Comparison of ENCODE assay signal across 8 mouse cellular contexts in the genomic region with DNA sequence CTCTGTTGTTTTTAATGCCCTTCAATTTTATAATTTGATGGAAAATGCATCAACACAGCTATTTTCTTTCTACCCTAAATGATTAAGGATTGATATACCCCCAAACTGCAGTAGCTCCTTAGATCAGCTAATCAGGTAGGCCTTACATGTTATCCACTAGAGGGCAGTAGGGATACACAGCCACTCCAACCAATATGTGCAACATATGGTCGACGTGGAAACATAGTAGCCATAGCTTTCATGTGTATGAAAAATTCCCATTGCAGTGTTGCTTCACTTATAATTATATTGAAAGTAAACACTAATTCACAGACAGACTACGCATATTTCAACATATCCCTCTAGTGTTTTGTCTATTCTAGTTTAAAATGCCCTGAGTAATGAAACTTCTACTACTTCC.
A peak's percentile ranks its signal among the peaks of the same experiment; 100 is the strongest.
DNase-seq lines count a peak whose midpoint lies in the region; ATAC-seq and TF ChIP-seq lines count a peak whose summit lies in the region.
"Had no signal": no experiment of that assay in that cellular context is flagged by ENCODE, and none has a peak within 500 bp of the region (broad histone marks: within the 10 kb centered on the region; RNA-seq: fewer than 3 reads in every experiment).

No protein-coding gene starts in this region.

- no peak overlapping the region for H3K9ac ChIP-seq in liver, embryonic 14.5 days (replicated peaks)
- H3K9ac ChIP-seq in liver, embryonic 12.5 days: no peak overlapping the region
- H3K9ac ChIP-seq: stomach, embryonic 15.5 days had no signal

- H3K4me1 ChIP-seq in liver, embryonic 14.5 days (replicated peaks; ENCODE audit: control insufficient read depth in 2 of 2, insufficient read depth in 2 of 2, low read length in 1 of 2): no peaks in the 10 kb centered on the region
- no peaks in the 10 kb centered on the region for H3K4me1 ChIP-seq in liver, embryonic 12.5 days
- H3K4me1 ChIP-seq: stomach, embryonic 15.5 days had no signal

- H3K4me2 ChIP-seq in liver, embryonic 14.5 days (ENCODE audit: low read depth): no peak overlapping the region
- H3K4me2 ChIP-seq in liver, embryonic 12.5 days: no peak overlapping the region
- H3K4me2 ChIP-seq: stomach, embryonic 15.5 days had no signal

- H3K9me3 ChIP-seq in liver, embryonic 14.5 days (ENCODE audit: control insufficient read depth, low read length): no peaks in the 10 kb centered on the region
- no peaks in the 10 kb centered on the region for H3K9me3 ChIP-seq in liver, embryonic 12.5 days (replicated peaks)
- H3K9me3 ChIP-seq: stomach, embryonic 15.5 days had no signal

- H3K27ac ChIP-seq in liver, embryonic 14.5 days: no peak overlapping the region
- H3K27ac ChIP-seq in liver, embryonic 12.5 days: no peak overlapping the region
- H3K27ac ChIP-seq: stomach, embryonic 15.5 days had no signal

- TF ChIP-seq EP300 in liver, embryonic 14.5 days (IDR thresholded peaks at IDR 0.05; ENCODE audit: low read depth): no peak

- WGBS in liver, embryonic 14.5 days (ENCODE audit: insufficient replicate concordance): 14% methylated on average over 3 of the region's 3 CpGs
- 24% methylated on average over 3 of the region's 3 CpGs for WGBS in liver, embryonic 12.5 days (ENCODE audit: insufficient replicate concordance)

- peak; percentile 74 for TF ChIP-seq CTCF in liver, embryonic 14.5 days (IDR thresholded peaks at IDR 0.05; ENCODE audit: low read depth)

- no peak for DNase-seq in liver, embryonic 14.5 days (ENCODE audit: low read depth in 3 of 3, low spot score in 3 of 3)
- peak; percentile 39 for DNase-seq in MEL-GATA-1-ER (ENCODE audit: extremely low read depth, low read depth)
- peak; percentile 75 for DNase-seq in embryo, embryonic 11 days
- peak; percentile 35 for DNase-seq in mesoderm, embryonic 11.5 days (ENCODE audit: low read depth, low spot score)
- no peak for DNase-seq in layer of hippocampus, adult 11-12 months (ENCODE audit: low spot score)
- DNase-seq in left cerebral cortex, adult 9 months (ENCODE audit: low spot score in 2 of 2): no peak

- no peak for ATAC-seq in liver, embryonic 14.5 days (ENCODE audit: insufficient read depth)
- no peak for ATAC-seq in liver, embryonic 12.5 days

- H3K4me3 ChIP-seq in liver, embryonic 14.5 days (ENCODE audit: insufficient read depth in 1 of 2, low read depth in 2 of 2, low read length in 2 of 2): no peak overlapping the region
- H3K4me3 ChIP-seq in liver, embryonic 12.5 days: no peak overlapping the region
- H3K4me3 ChIP-seq: stomach, embryonic 15.5 days had no signal

- H3K27me3 ChIP-seq in liver, embryonic 14.5 days (ENCODE audit: control insufficient read depth, insufficient read depth, low read length): no peaks in the 10 kb centered on the region
- H3K27me3 ChIP-seq in liver, embryonic 12.5 days (replicated peaks): no peaks in the 10 kb centered on the region
- H3K27me3 ChIP-seq: stomach, embryonic 15.5 days had no signal

- H3K36me3 ChIP-seq in liver, embryonic 14.5 days (replicated peaks; ENCODE audit: control insufficient read depth, insufficient read depth, low read depth): no peaks in the 10 kb centered on the region
- no peaks in the 10 kb centered on the region for H3K36me3 ChIP-seq in liver, embryonic 12.5 days
- H3K36me3 ChIP-seq: stomach, embryonic 15.5 days had no signal

Comparison
In these comparisons a context has a peak if more than half of its experiments do, and no peak if none do; other contexts are left out.
1. DNase-seq: peak in MEL-GATA-1-ER (single experiment), embryo, embryonic 11 days (single experiment) and mesoderm, embryonic 11.5 days (single experiment); none in liver, embryonic 14.5 days (0 of 3), layer of hippocampus, adult 11-12 months (single experiment) and left cerebral cortex, adult 9 months (0 of 2).